Mouse (Mus musculus): ENCODE measurements around the gene Arhgef12.

DNA sequence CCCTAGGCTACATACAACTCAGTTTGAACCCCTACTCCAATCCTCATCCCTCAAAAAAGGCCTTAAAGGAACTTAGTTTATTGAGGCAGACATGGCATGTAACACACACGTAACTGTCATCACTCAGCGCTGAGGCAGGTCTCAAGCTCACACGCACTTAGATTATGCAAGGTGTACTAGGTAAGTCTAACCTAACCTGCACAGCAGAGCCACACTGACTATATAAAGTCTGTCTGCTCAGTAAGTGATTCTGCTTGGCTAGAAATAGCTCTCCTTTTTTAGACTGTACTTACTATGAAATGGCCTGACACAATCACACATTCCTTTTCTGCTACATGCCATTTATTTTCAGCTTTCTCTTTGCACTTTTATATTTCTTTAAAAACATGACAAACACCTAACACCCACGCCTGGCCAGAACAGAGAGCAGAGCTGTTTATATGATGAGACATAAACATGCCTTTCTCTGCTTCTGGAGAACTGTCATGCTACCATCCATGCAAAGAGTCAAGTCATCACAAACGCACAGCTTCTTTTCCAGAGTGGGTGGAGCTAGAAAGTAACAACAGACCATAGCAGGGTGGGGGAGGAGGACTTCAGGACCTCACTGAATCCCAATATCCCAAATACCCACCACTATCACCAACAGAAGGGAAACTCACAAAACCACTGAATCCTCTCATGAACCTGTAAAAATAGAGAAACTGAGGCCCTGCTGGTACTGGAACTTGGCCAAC, 85.4 kb downstream of the Arhgef12 start:
- TF ChIP-seq CTCF (conservative IDR thresholded peaks at IDR 0.05; ENCODE audit: insufficient read depth, insufficient read length, low read depth, low read length): no peak
- TF ChIP-seq POLR2A (IDR thresholded peaks at IDR 0.05; ENCODE audit: low read depth, low read length): no peak

Data from kidney, adult 2 months (tissue).